Mouse (Mus musculus): ENCODE measurements around the gene Fam129b.

DNA sequence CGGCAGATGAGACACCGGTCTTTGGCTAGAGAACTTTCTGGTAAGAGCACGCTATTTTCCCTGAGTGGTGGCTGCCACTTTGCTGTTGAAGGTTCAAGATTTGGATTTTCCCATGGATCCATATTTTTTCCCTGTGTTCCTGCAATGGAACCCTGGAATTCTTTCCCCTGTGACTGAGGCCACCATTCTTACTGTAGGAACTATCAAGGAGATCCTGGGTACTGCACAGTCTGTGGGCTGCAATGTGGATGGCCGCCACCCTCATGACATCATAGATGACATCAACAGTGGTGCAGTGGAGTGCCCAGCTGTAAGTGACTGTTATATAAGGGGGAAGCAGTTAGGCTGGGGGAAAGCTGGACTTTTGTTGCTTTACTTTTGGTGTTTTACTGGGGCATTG is 87.6 kb downstream of the Fam129b start:
- TF ChIP-seq POLR2A (IDR thresholded peaks at IDR 0.05; ENCODE audit: borderline replicate concordance, extremely low read depth, insufficient read depth, insufficient read length, poor library complexity, severe bottlenecking) (no peak), CTCF (IDR thresholded peaks at IDR 0.05; ENCODE audit: borderline replicate concordance, extremely low read depth, insufficient read depth, insufficient read length) (no peak)
